Mouse (Mus musculus) forebrain, embryonic 11.5 days (tissue): ENCODE results near the gene E130309D02Rik. TPM values are rescaled to one million over a fixed set of nuclear protein-coding genes. Genes with fewer than 3 reads are reported as not detected.

Source experiments
- ATAC-seq: fragments of 200-750 bp; cut with Nextera tagmentation; replicated peaks from 2 replicates; pipeline ENCODE4 v1.8.0; 2017; ENCODE audit warnings: moderate TSS enrichment; ENCODE audit not compliant: low FRiP score
- DNase-seq: peaks from one replicate; pipeline ENCODE4 v3.0.0-alpha.2; 2017; ENCODE audit warnings: low spot score
- H3K27ac ChIP-seq: fragments of 300-500 bp; sonication (generic); 2 replicates; pipeline ENCODE4 v1.5.1; 2014; ENCODE audit warnings: low read depth, low read length
- H3K27me3 ChIP-seq: fragments of 300-500 bp; sonication (generic); 2 replicates; pipeline ENCODE4 v1.6.1; 2014; ENCODE audit warnings: mild to moderate bottlenecking, low read length, mixed read lengths; ENCODE audit not compliant: control insufficient read depth, insufficient read depth
- H3K36me3 ChIP-seq: fragments of 300-500 bp; sonication (generic); 2 replicates; pipeline ENCODE4 v1.6.1; 2014; ENCODE audit warnings: mild to moderate bottlenecking, low read length, moderate library complexity, mixed read lengths; ENCODE audit not compliant: control insufficient read depth, insufficient read depth
- H3K4me1 ChIP-seq: fragments of 300-500 bp; sonication (generic); replicated peaks from 2 replicates; pipeline ENCODE4 v1.6.1; 2014; ENCODE audit warnings: low read length, mixed read lengths; ENCODE audit not compliant: control insufficient read depth, insufficient read depth
- H3K4me2 ChIP-seq: fragments of 300-500 bp; sonication (generic); 2 replicates; pipeline ENCODE4 v1.6.1; 2014; ENCODE audit warnings: low read depth, mild to moderate bottlenecking, low read length, moderate library complexity, mixed read lengths; ENCODE audit not compliant: severe bottlenecking
- H3K4me3 ChIP-seq: fragments of 300-500 bp; sonication (generic); 2 replicates; pipeline ENCODE4 v1.5.1; 2014; ENCODE audit warnings: low read depth, low read length
- H3K9ac ChIP-seq: fragments of 300-500 bp; sonication (generic); 2 replicates; pipeline ENCODE4 v1.6.1; 2014; ENCODE audit warnings: low read length
- H3K9me3 ChIP-seq: fragments of 300-500 bp; sonication (generic); 2 replicates; pipeline ENCODE4 v1.6.1; 2016; ENCODE audit warnings: low read length, mixed read lengths; ENCODE audit not compliant: control insufficient read depth
- WGBS: fragments of 180-500 bp; shearing (Covaris S2); extraction: QIAGEN DNeasy Blood & Tissue Kit; methylation state at CpG from one replicate; pipeline ENCODE4 v1.1.7; 2014; 5-methylcytosine and 5-hydroxymethylcytosine counted together
- polyA plus RNA-seq: library from polyadenylated mRNA; unstranded; fragments of >200 nt; fragmentation: Nextera tagmentation; extraction: Ambion mirVana; gene quantifications from 2 replicates; pipeline ENCODE4 v1.2.1, GENCODE M21; 2014

E130309D02Rik gene
- polyA plus RNA-seq, 1 experiment from 2014 or later, result 65.8 TPM

DNA sequence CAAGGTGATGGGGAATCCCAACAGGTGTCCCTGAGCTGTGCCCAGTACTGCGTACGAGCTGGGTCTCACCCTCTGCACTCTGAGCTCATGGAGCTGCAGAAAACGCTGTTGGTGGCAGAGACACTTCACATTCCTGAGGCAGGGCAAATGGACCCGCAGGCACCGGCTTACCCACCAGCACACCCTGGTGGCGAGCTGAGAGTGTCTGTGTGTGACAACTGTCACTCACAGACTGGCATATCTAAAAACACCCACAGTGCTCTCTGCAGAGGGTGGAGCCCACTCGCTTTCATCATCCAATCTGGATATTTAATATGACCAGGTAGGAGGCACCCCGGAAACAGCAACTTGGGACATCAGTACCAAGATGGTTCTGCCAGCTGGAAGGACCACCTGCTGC, 13.9 kb downstream of the E130309D02Rik start:
- DNase-seq, result no peak
- WGBS, result 83% methylated on average over 8 of the region's 8 CpGs
- no peak overlapping the region for H3K4me3 ChIP-seq
- no peak for ATAC-seq
- H3K27ac ChIP-seq, result no peak overlapping the region
- H3K4me2 ChIP-seq, result no peak overlapping the region
- H3K9ac ChIP-seq, result no peak overlapping the region
- H3K4me1 ChIP-seq, result no peaks in the 10 kb centered on the region
- peaks cover 28% of the 10 kb centered on the region for H3K36me3 ChIP-seq
- no peaks in the 10 kb centered on the region for H3K9me3 ChIP-seq
- H3K27me3 ChIP-seq, result no peaks in the 10 kb centered on the region

DNA sequence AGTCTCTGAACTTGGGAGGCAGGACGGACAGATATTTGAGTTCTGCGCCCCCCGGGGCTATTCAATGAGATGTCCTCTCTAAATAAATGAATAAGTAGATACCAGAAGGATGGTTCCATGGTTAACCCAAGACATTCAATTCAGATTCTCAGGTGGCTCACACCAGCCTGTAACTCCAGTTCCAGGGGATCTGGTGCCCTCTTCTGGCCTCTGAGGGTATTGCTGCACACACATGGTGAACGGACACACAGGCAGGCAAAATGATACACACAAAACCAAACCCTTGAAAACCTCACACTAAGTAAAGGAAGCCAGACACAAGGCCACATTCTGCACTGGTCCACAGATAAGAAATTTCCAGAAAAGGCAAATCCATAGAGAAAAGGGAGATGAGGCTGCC, 15.5 kb downstream of the E130309D02Rik start:
- Histone ChIP-seq H3K9me3 (peaks cover 3% of the 10 kb centered on the region; the same call in 1 of the 2 replicates), H3K9ac (no peak overlapping the region), H3K4me1 (no peaks in the 10 kb centered on the region), H3K4me3 (no peak overlapping the region), H3K36me3 (peaks cover 13% of the 10 kb centered on the region), H3K4me2 (no peak overlapping the region), H3K27ac (no peak overlapping the region), H3K27me3 (no peaks in the 10 kb centered on the region; the same call in 1 of the 2 replicates)
- DNase-seq (peak; percentile 80), ATAC-seq (no peak)
- 92% methylated on average over 4 of the region's 4 CpGs for WGBS

- 95% methylated on average over 7 of the region's 7 CpGs for WGBS
These were observed 16.8 kb downstream of the E130309D02Rik start for GRCm38 (mm10) chr5:143298391-143298790.

DNA sequence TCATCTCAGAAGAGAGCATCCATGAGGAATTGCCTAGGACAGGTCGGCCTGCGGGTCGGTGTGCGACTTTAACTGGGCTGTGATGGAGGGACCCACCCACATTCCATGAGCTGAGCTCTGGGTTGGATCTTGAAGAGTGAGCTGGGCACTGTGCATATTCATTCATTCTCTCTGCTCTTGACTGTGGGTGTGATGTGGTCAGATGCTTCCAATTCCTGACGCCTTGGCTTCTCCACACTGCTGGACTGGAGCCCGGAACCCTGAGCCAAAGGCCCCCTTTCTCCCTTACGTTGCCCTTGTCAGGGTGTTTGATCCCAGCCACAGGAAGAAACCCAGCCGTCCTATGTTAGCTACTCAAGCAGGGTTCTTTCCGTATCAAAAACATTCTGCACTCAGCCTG, 17.2 kb downstream of the E130309D02Rik start:
- 0 out of 2 replicates have a peak, but pooled peaks cover 3% of the 10 kb centered on the region for H3K4me1 ChIP-seq
- WGBS, result 93% methylated on average over 9 of the region's 9 CpGs
- H3K9ac ChIP-seq, result no peak overlapping the region
- no peak overlapping the region for H3K4me3 ChIP-seq
- DNase-seq (no peak), ATAC-seq (no peak)
- peaks cover 12% of the 10 kb centered on the region for H3K36me3 ChIP-seq
- no peak overlapping the region for H3K27ac ChIP-seq
- no peak overlapping the region for H3K4me2 ChIP-seq
- peaks cover 3% of the 10 kb centered on the region; the same call in 1 of the 2 replicates for H3K9me3 ChIP-seq
- peaks cover 16% of the 10 kb centered on the region for H3K27me3 ChIP-seq

More at GRCm38 (mm10) chr5:143298391-143298790, 16.8 kb downstream of the E130309D02Rik start:
- Histone ChIP-seq H3K36me3 (peaks cover 12% of the 10 kb centered on the region), H3K9ac (no peak overlapping the region), H3K27ac (no peak overlapping the region), H3K4me2 (no peak overlapping the region), H3K9me3 (peaks cover 3% of the 10 kb centered on the region; the same call in 1 of the 2 replicates), H3K4me1 (0 out of 2 replicates have a peak, but pooled peaks cover 2% of the 10 kb centered on the region), H3K27me3 (peaks cover 12% of the 10 kb centered on the region), H3K4me3 (no peak overlapping the region)
- DNase-seq (no peak), ATAC-seq (no peak)

- H3K4me3 ChIP-seq, result no peak overlapping the region
- no peak overlapping the region for H3K9ac ChIP-seq
- H3K4me1 ChIP-seq, result 0 out of 2 replicates have a peak, but pooled peaks cover 3% of the 10 kb centered on the region
- no peak for ATAC-seq
- no peak overlapping the region for H3K4me2 ChIP-seq
- peaks cover 3% of the 10 kb centered on the region; the same call in 1 of the 2 replicates for H3K9me3 ChIP-seq
- peaks cover 31% of the 10 kb centered on the region for H3K27me3 ChIP-seq
- DNase-seq, result no peak
- WGBS, result 98% methylated on average over 2 of the region's 2 CpGs
- peaks cover 7% of the 10 kb centered on the region for H3K36me3 ChIP-seq
- H3K27ac ChIP-seq, result no peak overlapping the region
These were observed 19.8 kb downstream of the E130309D02Rik start for GRCm38 (mm10) chr5:143295330-143295729.

DNA sequence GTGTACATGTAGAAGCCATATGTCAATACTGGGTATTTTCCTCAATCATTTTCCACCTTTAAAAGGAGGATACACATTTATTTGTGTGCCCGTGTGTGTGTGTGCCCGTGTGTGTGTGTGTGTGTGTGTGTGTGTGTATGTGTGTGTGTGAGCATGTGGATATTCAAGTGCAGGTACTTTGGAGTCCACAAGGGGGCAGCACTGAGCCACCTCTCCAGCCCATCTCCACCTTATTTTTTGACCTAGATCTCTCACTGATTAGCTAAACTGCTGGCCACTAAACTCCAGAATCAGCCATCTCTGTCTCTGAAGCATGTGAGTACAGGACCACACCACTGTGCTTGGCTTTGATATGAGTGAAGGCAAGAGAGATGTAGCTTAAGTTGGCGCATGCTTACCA, 20.3 kb downstream of the E130309D02Rik start:
- Histone ChIP-seq H3K27ac (no peak overlapping the region), H3K27me3 (peaks cover 31% of the 10 kb centered on the region), H3K9me3 (peaks cover 3% of the 10 kb centered on the region; the same call in 1 of the 2 replicates), H3K4me1 (0 out of 2 replicates have a peak, but pooled peaks cover 3% of the 10 kb centered on the region), H3K4me3 (no peak overlapping the region), H3K36me3 (peaks cover 2% of the 10 kb centered on the region), H3K9ac (no peak overlapping the region), H3K4me2 (no peak overlapping the region)
- ATAC-seq (no peak), DNase-seq (no peak)
- WGBS, result 96% methylated on average over 3 of the region's 3 CpGs

GRCm38 (mm10) chr5:143293404-143293803, 21.8 kb downstream of the E130309D02Rik start, which contains the start of gene Zfp853:
TSS of gene Zfp853 (minus strand) at chr5:143293623.
- peaks cover 3% of the 10 kb centered on the region; the same call in 1 of the 2 replicates for H3K9me3 ChIP-seq
- peaks cover 46% of the 10 kb centered on the region for H3K27me3 ChIP-seq
- H3K9ac ChIP-seq, result no peak within 1 kb of the TSS
- H3K27ac ChIP-seq, result no peak within 1 kb of the TSS
- peak within 1 kb of the TSS; percentile 22 for H3K4me3 ChIP-seq
- DNase-seq (no peak), ATAC-seq (0 out of 2 replicates have a peak, but pooled peaks have one; percentile 27)
- H3K4me2 ChIP-seq, result peak within 1 kb of the TSS; percentile 43
- no peaks in the 10 kb centered on the region for H3K36me3 ChIP-seq
- H3K4me1 ChIP-seq, result 0 out of 2 replicates have a peak, but pooled peaks cover 3% of the 10 kb centered on the region
- WGBS, result 3% methylated on average over 37 of the region's 38 CpGs

GRCm38 (mm10) chr5:143292879-143293278, 22.3 kb downstream of the E130309D02Rik start:
- Histone ChIP-seq H3K4me2 (peak overlapping the region; percentile 43), H3K4me3 (peak overlapping the region; percentile 22; the same call in 1 of the 2 replicates), H3K27ac (no peak overlapping the region), H3K4me1 (0 out of 2 replicates have a peak, but pooled peaks cover 3% of the 10 kb centered on the region), H3K27me3 (peaks cover 51% of the 10 kb centered on the region), H3K9ac (no peak overlapping the region), H3K9me3 (peaks cover 3% of the 10 kb centered on the region; the same call in 1 of the 2 replicates), H3K36me3 (no peaks in the 10 kb centered on the region)
- no peak for DNase-seq
- 2% methylated on average over 18 of the region's 19 CpGs for WGBS
- ATAC-seq, result no peak

DNA sequence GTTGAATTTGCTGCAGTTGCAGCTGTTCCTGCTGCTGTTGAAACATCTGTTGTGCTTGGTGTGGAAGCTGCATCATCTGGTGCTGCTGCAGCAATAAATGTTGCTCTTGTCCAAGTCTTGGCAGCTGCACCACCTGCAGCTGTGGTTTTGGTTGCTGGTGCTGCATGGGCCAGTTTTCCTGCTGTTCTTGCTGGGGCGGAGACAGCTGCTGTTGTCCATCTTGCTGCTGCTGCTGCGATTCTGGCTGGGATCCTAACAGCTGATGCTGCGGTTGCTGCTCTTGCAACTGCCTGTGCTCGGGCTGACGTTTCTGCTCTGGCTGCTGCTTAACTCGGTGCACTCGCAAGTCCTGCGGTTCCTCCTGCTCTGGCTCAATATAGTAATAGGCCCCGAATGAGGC, 25.9 kb downstream of the E130309D02Rik start:
- no peak overlapping the region for H3K9ac ChIP-seq
- peaks cover 6% of the 10 kb centered on the region; the same call in 1 of the 2 replicates for H3K4me1 ChIP-seq
- H3K9me3 ChIP-seq, result no peaks in the 10 kb centered on the region
- 67% methylated on average over 9 of the region's 9 CpGs for WGBS
- H3K36me3 ChIP-seq, result no peaks in the 10 kb centered on the region
- H3K4me3 ChIP-seq, result no peak overlapping the region
- no peak for ATAC-seq
- H3K27ac ChIP-seq, result no peak overlapping the region
- peaks cover 61% of the 10 kb centered on the region for H3K27me3 ChIP-seq
- no peak for DNase-seq
- H3K4me2 ChIP-seq, result no peak overlapping the region
